Mouse (Mus musculus) brain, embryonic 18.5 days (tissue): Measurements from ENCODE around the gene Trarg1.
A peak's percentile ranks its signal among the peaks of the same experiment; 100 is the strongest.

ENCODE experiments used
- DNase-seq: peaks from one replicate; pipeline ENCODE4 v3.0.0-alpha.2; 2012; ENCODE audit warnings: low read depth, low spot score

Gene Trarg1

DNA sequence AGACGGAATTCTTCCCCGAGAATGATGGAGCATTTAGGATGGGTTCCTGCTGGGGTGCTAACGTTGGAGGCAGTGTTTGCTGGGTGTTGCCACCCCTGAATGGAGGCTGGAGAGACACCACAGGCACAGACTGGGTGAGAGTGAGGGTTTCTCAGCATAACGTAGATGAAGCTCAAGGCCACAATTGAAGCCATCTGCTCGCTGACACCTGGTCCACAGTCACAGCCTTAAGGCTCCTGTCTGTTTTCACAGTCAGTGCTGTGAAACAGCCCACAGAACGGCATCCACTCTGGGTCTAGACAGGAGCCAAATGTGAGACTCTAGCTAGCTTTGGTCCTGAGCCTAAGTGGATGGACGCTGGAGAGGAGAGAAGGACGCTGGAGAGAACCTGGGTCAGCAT is 5.4 kb upstream of the Trarg1 start:
- DNase-seq = no peak

DNA sequence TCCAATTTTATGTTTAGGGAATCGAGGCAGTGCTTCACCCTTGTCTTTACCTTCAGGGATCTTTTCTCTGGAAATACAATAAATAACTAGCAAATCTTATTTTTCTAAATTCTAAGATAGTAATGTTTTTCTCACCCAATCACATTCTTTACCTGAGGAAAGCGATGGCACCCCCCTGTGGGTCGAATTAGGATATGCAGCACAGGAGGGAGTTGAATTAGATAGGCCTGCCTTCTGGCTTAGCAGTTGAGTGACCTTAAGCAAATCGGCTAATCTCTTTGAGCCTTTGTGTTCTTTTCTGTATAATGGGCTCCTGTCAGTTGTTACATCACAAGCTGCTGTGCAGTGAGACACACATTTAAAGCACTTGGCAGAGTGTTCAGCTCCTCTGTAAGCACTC is 4.9 kb upstream of the Trarg1 start:
- no peak for DNase-seq

DNA sequence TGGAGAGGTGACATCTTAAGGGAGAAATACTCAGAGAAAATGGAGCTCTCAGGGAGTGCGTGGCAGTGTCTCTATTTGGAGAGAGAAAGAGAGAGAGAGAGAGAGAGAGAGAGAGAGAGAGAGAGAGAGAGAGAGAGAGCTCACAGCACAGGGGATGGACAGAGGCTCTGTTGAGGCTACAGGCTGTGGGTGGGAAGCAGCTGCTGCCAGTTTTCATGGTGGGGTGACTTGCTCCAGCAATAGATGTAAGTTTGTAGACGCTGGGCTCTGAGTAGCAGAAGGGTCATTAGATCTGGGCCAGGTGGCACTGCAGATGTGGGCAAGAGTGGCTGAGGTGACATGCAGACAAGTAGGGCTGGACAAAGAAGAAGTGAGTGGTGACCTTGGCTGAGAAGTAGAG is 6.0 kb downstream of the Trarg1 start:
- DNase-seq = no peak

DNA sequence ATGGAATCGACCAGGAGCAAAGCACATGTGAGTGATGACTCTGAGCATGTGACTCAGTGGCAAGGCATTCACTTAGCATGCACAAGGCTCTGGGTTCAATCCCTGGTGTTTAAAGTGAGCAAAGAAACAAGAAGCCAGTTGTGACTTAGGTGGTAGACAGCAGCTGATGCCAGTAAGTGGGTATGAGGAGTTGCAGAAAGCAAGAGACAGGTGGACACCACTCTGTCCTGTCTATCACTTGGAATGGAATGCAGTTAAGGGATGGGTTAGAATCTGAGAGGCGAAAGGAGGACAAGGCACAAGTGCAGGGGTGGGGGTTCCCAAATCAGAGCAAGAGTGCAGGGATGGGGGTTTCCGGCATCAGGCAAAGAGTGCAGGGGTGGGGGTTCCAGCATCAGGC is 12.5 kb downstream of the Trarg1 start:
- no peak for DNase-seq

DNA sequence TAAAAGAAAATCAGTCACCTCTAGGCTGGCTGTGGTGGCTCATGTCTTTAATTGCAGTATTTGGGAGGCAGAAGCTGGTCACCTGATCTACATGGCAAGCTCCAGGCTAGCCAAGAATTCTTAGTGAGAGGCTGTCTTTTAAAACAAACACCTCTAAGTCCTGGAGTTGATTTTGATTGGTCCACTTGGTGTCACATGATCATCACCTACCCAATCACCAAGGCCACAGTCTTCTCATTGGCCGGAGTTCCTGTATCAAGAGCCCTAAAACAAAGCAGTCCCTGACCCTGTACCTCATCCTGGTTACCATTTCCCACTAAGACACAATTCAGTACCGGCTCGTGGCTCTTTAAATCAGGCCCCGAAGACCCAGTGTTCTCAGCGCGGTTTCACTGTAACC is 16.2 kb downstream of the Trarg1 start:
- DNase-seq = no peak

DNA sequence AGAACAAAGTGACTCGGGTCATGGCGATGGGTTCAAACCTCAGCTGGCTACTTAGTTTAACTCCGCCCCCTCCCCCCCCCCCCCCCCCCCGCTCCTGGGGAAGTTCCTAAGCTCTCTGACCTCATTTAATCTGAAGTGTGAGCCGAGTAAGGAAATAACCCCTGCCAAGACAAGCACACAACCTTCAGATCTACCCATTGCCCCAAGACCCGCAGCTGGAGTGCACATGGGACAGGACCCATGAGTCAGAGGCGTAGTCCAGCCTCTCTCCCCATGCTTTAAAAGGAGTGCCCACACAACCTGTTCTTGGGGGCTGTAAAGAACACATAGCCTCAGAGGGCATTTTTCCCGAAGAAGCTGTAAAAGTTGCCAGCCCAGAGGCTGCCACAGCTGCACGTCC is 20.0 kb downstream of the Trarg1 start:
- DNase-seq = no peak

DNA sequence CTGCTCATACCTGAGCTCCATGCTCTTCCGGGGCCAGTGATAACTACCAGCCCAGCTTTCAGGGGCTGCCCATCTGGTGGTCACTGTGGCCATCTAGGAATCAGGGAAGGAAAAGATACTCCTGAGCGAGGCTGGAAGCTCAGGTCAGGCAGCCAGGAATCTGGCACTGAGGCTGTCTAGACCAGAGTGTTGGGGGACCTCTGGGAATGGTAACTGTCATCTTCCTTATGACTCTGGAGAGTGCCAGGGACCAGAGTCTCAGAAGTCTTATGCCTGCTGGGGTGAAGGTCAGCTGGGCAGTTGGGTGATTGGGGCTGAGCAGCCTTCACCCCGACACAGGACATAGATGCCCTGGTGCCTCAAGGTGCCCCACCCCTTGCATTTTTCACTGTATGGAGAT is 28.0 kb downstream of the Trarg1 start:
- DNase-seq = no peak

DNA sequence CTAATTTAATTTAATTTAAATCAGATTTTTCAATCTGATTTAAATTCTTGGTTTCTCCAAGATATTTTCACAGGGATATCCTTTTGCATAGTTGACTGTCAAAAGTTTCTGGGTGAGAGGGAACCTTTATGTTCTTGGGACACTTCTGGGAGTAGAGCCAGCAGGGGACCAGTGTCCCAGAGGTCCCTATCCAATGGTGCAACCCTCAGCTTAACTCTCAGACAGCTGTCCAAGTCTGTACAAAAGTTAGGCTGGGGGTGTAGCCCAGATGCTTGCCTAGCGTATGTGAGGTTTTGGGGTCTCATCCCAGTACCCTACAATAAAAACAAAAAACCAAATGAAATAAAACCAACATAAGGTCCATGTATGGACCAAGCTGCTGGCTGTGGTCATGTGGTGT is 28.5 kb downstream of the Trarg1 start:
- DNase-seq = no peak

DNA sequence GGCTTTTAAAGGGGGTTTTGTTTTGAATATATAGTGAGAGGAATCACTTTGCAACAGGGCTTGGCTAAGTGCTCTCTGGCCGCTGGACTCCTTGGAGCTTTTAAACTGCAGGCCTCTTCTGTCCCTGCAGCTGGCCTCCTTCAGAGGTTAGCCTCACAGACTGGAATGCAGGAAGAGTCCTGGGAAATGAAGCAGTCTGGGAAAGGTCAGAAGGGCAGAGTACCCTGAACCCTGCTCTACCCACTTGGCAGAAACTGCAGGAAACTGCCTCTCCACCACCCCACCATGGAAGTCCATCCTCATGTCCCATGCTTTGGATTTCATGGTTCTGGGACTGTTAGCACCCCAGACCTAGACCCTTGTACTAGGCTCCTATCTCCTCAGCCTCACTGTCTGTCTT is 29.3 kb downstream of the Trarg1 start:
- no peak for DNase-seq

DNA sequence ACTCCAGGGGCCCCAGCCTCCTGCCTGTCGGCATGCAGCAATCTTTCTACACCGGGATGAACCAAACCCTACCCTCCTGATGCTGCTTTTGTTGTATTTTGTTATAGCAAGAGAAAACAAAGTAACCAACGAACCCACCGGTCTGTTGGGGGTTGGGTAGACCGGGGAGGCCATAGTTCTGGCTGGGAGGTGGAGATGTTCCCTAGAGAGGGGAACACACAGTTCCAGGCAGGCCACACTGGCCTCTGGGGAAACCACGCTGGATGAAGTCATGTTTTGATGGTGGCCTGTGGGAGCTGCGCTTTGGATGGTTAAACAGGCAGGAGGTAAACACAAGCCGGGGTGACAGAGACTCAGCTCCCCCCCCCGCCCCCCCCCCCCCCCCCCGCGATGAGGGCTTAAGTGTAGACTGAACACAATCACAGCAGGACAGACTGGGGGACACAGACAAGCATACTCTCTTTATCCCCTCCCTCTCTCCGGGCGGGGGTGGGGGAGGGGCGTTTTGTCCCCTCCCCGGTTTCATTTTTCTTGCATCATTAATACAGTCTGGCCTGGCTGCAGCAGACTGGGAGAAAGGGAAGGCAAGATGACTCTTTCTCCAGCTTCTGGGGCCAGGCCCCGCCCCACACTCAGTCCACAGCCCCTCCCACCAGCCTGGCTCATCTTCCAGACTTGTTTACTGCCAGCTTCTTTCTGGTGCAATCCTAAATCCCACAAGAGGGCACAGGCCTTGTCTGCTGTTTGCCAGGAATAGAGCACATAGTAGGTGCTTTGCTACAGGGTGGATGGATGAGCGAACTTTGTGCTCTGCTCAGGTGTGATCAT is 30.2 kb downstream of the Trarg1 start:
- DNase-seq = no peak

DNA sequence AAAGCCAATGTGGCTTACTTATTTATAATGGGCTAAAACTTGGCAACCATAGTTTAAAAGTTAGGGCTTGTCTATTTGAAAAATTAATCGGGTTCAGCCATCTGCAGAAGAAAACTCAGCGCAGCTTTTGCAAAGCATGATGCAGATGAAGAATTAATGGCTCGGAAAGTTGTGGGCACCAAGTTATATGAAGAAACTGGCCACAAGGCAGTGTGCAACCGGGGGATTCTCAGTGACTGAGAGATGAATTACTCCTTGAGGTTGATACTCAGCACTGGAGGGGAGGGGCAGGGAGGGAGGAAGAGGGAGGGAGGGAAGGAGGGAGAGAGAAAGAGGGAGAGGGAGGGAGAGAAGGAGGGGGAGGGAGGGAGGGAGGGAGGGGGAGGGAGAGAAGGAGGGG is 37.4 kb downstream of the Trarg1 start:
- no peak for DNase-seq

DNA sequence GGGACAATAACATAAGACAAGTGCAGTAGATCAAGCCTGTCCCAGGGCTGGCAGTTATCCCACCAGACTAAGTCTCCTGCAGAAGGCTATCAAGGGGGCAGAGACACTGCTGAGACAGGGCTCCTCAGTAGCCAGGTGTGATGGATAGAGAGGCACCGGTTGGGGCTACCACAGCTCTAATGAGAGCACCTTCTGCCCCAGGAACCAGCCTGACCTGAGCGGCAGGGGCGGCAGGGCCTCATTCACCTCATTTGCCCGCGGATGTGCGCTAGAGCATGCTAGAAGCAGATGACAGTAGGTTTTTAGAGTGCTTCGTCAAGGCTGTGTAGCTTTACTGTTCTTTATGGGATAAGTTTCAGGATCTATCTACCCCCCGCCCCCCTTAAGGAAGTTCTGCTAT is 44.3 kb downstream of the Trarg1 start:
- DNase-seq = no peak

DNA sequence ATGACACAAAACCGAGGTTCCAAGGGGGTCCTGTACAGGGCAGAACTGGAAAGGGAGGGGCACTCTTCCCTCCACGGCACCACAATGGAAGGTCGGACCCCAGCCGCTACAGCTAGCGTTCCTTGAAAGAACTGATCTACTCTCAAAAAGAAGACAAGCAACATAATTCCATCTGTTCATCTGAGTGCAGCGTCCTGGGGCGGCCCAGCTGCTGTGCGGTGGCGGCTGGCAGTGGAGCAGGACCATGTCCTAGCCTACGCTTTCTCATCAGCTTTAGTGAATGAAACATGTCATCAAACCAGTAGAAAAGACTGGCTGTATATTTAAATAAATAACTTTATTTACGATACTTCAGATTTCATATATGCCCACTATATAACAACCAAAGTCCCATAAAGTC is 48.5 kb downstream of the Trarg1 start:
- DNase-seq = no peak

DNA sequence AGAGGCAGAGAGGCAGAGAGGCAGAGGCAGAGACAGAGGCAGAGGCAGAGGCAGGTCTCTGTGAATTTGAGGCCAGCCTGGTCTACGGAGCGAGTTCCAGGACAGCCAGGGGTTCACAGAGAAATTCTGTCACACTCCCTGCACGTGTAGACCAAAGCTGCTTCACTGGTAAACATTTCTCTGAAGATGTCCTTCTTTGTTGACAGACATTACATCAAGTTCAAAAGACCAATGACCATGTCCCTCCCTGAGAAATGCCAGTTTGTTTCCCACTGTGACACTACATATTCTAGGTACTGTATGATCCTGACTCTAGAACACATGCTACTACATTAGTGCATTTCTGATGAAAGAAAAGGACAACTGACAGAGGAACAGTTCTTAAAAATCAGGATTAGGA is 51.0 kb downstream of the Trarg1 start:
- no peak for DNase-seq

DNA sequence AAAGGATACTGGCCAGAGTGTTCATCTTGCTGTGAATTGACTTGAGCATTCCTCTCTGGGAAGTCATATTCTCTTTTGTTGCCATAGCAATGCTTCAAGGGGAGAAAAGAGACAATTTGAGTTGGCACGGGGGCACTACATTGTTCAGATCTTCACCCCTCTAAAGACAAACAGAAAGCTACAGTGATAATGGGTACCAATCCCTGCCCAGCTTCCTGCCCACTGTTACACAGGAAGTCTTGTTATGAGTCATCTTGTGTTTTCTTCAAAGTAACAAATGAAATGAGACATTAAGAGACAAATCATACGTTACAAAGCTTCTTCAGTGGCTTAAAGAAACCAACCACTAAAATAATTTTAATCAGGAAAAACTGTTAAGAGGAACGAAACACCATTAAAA is 55.0 kb downstream of the Trarg1 start:
- no peak for DNase-seq

DNA sequence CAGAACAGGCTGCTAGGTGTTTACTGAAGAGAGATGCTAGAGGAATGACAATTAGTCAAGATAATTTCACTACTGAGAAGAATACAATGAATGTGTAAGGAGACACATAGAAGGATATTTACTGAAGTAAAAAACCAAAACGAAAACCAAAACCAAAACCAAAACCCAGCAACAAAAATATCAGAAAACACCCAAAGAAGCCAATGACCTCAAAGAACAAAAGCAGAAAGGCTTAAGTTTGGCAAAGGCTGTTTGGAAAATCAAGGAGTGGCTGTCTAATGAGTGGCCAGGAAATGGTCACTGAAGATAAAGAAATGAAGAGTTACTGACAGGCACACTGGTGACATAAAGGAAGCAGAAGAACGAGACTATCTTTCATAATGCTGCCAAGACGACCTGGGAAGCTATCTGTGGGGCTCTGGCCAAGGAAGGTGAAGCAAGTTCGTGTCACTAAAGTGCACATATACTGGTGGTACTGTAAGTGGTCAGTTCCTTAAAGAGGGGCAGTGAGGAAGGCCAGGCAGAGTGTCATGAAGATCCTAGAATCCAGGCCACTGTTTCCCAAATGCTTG is 56.2 kb downstream of the Trarg1 start:
- DNase-seq = no peak

DNA sequence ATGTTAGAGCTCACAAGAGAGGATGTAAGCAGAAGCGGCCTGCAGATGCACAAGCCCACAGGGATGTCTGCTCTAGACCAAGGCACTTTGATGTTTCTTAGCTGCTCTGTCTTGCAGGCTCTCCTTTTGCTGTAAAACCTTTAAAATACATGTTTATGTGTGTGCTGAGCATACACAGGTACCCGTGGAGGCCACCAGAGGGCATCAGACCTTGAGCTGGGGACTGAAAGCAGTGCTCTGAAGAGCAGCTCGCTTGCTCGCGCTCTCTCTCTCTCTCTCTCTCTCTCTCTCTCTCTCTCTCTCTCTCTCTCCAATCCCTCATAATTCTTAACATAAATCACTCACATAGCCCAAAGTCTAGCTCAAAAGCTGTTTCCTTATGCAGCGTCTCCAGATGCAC is 59.5 kb downstream of the Trarg1 start:
- no peak for DNase-seq

DNA sequence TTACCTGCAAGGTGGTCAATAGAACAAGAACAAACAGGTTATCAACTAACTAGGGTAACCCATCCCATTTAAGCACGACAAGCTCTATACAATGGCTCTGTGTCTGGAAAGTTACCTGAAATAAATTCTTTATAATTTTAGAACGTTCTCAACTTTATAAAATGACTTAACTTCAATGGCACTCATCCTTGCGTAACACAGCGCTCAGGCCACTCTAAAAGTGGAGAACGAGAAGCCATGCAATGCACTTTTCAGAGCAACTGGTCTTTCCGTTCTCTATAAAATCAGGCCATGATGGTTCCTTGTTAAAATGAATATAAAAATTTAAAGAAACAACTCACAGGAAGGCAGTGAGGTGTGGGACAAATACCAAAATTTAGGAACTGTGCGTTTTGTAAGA is 62.9 kb downstream of the Trarg1 start:
- no peak for DNase-seq

DNA sequence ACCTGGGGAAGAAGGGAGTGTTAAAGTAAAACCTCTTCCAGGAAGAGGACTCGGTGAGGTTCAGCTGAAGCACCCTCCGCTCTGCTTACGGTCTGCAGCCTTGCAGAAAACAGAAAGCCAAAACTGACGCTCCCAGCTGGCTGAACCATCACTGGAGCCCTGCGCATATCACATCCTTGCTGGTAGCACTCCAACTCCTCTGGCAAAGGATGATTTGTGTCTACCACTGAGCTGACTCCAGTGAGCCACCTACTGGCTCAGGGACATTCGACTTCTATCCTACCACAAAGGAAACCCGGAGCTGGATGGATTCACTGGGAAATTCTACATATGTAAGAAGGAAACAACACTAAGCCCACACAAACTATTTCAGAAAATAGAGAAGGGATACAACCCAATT is 64.9 kb downstream of the Trarg1 start:
- peak; percentile 28 for DNase-seq

DNA sequence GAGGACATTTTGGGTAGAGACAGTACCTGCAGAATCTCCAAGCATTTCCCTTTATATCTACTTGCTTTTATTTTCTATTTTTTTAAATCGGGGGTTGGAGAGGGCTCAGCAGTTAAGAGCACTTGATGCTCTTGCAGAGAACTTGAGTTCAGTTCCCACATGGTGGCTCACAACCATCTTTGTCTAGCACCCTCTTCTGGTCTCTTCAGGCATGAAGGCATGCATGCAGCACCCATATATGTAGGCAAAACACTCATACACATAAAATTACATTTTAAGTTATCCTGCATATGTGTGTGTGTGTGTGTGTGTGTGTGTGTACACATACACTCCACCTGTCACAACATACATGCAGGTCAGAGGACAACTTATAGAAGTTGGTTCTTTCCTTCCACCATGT is 66.3 kb downstream of the Trarg1 start:
- DNase-seq = no peak
